Mouse (Mus musculus): ENCODE data around the gene Gm12886. TPM values are rescaled to one million over a fixed set of nuclear protein-coding genes. Genes with fewer than 3 reads are reported as not detected.

The Gm12886 gene
- polyA plus RNA-seq (2012; rRNA removed), result not detected in 2 replicates

GRCm38 (mm10) chr4:121422999-121423398, at the start of gene Gm12886:
Gene Gm12886 (minus strand): TSS chr4:121423099.

Other genes with a start within 250 kb of the Gm12886 start
- gene Rlf, start 208.0 kb downstream of the Gm12886 start, polyA plus RNA-seq (2012; rRNA removed), result 1.8 and 2.2 TPM in 2 replicates
- not detected in 2 replicates for gene Gm12888, start 98.2 kb downstream of the Gm12886 start, polyA plus RNA-seq (2012; rRNA removed)
- gene Gm12887, start 199.0 kb upstream of the Gm12886 start, polyA plus RNA-seq (2012; rRNA removed), result not detected in 2 replicates

Measured in colon, adult 2 months (tissue).